In genomic region chr9:43110286-43110980, GRCm38 (mm10) we compare ENCODE assay signal across 15 mouse cellular contexts.
"Had no signal": no experiment of that assay in that cellular context is flagged by ENCODE, and none has a peak within 500 bp of the region (broad histone marks: within the 10 kb centered on the region; RNA-seq: fewer than 3 reads in every experiment).

No protein-coding gene starts in this region.

- H3K27me3 ChIP-seq: limb, embryonic 12.5 days; limb, embryonic 15.5 days had no signal

- ATAC-seq: liver, postnatal 0 days had no signal

- H3K4me3 ChIP-seq: limb, embryonic 12.5 days; limb, embryonic 15.5 days; megakaryocyte, embryonic 14.5 days had no signal

- H3K9me3 ChIP-seq: limb, embryonic 12.5 days; limb, embryonic 15.5 days had no signal

- H3K4me2 ChIP-seq: limb, embryonic 12.5 days; limb, embryonic 15.5 days; liver, embryonic 11.5 days; midbrain, embryonic 11.5 days had no signal

- H3K9ac ChIP-seq: limb, embryonic 12.5 days; limb, embryonic 15.5 days; liver, embryonic 14.5 days; liver, postnatal 0 days had no signal

- DNase-seq: kidney, adult 18-20 months; kidney, adult 9 months; kidney, postnatal 25 days; left cerebral cortex, postnatal 4 days; liver, postnatal 0 days; midbrain, embryonic 14.5 days; thymus, adult 18-20 months; thymus, postnatal 36 days had no signal

- H3K27ac ChIP-seq: kidney, postnatal 0 days; limb, embryonic 12.5 days; limb, embryonic 15.5 days; liver, embryonic 14.5 days had no signal
